Mouse (Mus musculus): ENCODE measurements at regions not wholly inside any gene's neighbourhood (a gene's known extent, or its start where the extent isn't known, plus 50 kb on each side); places are given as distances from the start of the nearest gene placed in this dataset.

DNA sequence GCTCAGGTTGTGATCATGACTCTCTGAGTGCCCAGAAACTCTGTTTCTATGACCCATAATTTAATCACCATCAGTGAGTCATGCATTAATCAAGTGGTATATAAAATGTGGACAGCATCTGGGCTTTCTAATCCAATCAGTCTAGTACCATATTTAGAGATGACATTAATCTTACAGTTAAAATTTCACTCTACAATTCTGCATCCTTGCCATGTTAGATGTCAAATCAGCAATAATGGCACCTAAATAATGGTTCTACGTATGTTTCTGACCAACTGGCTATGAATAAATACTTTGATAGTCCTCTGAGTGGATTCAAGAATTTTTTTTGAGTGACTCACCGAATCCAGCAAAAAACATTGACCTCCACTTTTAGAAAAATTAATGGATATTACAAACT lies 383.0 kb upstream of the Gm12666 start:
- H3K4me1 ChIP-seq, result no peaks in the 10 kb centered on the region
- WGBS, result 87% methylated on average over 2 of the region's 2 CpGs
- no peak overlapping the region for H3K4me3 ChIP-seq
- ATAC-seq (replicated peaks), result no peak
- H3K27ac ChIP-seq (replicated peaks), result no peak overlapping the region
- no peak overlapping the region for H3K9ac ChIP-seq (replicated peaks)
- no peaks in the 10 kb centered on the region for H3K9me3 ChIP-seq
- H3K4me2 ChIP-seq (replicated peaks), result no peak overlapping the region
- H3K36me3 ChIP-seq, result no peaks in the 10 kb centered on the region
- H3K27me3 ChIP-seq, result no peaks in the 10 kb centered on the region

DNA sequence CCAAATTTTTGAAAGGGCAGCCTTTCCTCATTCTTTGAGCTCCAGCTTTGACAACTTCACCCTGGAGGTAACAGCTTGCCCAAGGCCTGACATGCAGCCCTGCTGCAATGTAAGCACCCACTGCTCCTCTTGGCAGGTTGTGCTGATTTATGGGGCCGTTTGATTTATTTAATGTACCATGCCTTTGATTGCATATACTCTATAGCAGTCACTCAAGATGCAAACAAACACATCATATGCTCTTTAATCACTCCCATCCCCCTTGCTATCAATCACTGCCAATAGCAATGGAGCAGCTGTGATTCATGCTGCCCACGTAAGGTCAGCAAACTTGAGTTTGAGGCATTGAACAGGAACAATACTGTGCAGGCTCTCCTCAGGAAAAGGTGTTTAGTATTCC lies 373.8 kb upstream of the Gm12666 start:
- H3K4me1 ChIP-seq, result no peaks in the 10 kb centered on the region
- no peak overlapping the region for H3K4me2 ChIP-seq (replicated peaks)
- no peak for ATAC-seq (replicated peaks)
- H3K36me3 ChIP-seq, result no peaks in the 10 kb centered on the region
- 64% methylated on average over 2 of the region's 2 CpGs for WGBS
- H3K27ac ChIP-seq (replicated peaks), result no peak overlapping the region
- H3K9ac ChIP-seq (replicated peaks), result no peak overlapping the region
- no peaks in the 10 kb centered on the region for H3K27me3 ChIP-seq
- no peak overlapping the region for H3K4me3 ChIP-seq
- H3K9me3 ChIP-seq, result no peaks in the 10 kb centered on the region

DNA sequence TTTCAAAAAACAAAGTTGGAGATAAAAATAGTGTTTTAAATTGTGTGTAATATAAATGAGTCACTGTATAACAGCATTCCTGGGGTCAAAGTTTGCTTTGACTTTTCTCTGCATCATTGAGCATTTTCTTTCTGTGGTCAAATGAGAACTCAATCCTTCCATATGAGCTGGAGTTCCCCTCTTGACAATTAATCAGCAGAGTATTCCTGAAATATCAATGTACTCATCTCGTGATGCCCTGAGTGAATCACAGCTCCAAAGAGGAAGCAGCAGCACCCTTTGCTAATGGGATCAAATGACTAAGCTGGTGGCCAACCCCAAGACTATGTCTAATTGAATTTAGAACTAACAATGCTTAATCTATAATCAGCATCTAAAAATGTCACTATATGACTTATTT lies 363.6 kb upstream of the Gm12666 start:
- Histone ChIP-seq H3K4me2 (replicated peaks) (no peak overlapping the region), H3K36me3 (no peaks in the 10 kb centered on the region), H3K9me3 (no peaks in the 10 kb centered on the region), H3K4me1 (no peaks in the 10 kb centered on the region), H3K27ac (replicated peaks) (no peak overlapping the region), H3K4me3 (no peak overlapping the region), H3K27me3 (no peaks in the 10 kb centered on the region), H3K9ac (replicated peaks) (no peak overlapping the region)
- 79% methylated on average over 1 of the region's 1 CpGs for WGBS
- ATAC-seq (replicated peaks), result no peak

DNA sequence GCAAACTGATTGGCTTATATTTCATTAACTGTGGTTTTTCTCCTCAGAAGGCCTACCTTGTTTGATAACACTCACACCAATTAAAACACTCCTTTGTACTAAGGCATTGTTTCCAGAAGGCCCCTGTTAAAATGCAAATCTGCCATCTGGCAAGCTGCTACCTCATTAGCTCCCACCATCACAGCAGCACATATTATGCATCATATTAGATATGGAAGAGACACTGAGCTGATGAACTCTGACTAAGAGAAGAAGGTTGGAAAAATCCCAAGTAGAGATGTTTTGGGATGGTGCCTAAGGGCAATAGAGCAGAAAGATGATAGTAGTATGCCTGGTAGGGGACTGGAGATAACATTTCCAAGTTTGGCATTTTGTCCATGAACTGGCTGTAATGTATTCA lies 350.5 kb upstream of the Gm12666 start:
- Histone ChIP-seq H3K4me1 (0 out of 2 replicates have a peak, but pooled peaks cover 4% of the 10 kb centered on the region), H3K9me3 (no peaks in the 10 kb centered on the region), H3K4me3 (no peak overlapping the region), H3K9ac (replicated peaks) (no peak overlapping the region), H3K4me2 (replicated peaks) (no peak overlapping the region), H3K27ac (replicated peaks) (no peak overlapping the region), H3K36me3 (no peaks in the 10 kb centered on the region), H3K27me3 (no peaks in the 10 kb centered on the region)
- peak; percentile 92 for ATAC-seq (replicated peaks)

DNA sequence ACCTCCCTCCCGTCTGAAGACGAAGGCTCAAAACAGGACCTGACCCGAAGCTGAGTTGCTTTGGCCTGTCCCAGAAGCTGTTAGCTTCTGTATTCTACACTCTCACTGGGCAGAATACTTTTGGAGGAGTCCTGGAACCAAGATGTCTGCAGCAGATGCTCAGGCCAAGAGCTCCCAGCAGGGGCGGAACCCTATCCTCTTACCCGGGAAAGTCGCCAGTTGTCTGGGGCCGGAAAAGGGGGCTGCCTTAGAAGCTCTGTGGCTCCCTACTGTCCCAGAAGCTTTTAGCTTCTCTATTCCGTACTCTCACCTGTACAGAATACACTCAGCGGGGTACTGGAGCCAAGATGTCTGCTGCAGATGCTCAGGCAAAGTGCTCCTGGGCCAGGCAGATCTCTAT lies 346.7 kb upstream of the Gm12666 start:
- no peak overlapping the region for H3K4me3 ChIP-seq
- 0 out of 2 replicates have a peak, but pooled peaks cover 4% of the 10 kb centered on the region for H3K4me1 ChIP-seq
- H3K27ac ChIP-seq (replicated peaks), result no peak overlapping the region
- H3K9ac ChIP-seq (replicated peaks), result no peak overlapping the region
- no peak for ATAC-seq (replicated peaks)
- H3K9me3 ChIP-seq, result no peaks in the 10 kb centered on the region
- WGBS, result 90% methylated on average over 9 of the region's 9 CpGs
- H3K36me3 ChIP-seq, result no peaks in the 10 kb centered on the region
- no peaks in the 10 kb centered on the region for H3K27me3 ChIP-seq
- no peak overlapping the region for H3K4me2 ChIP-seq (replicated peaks)

DNA sequence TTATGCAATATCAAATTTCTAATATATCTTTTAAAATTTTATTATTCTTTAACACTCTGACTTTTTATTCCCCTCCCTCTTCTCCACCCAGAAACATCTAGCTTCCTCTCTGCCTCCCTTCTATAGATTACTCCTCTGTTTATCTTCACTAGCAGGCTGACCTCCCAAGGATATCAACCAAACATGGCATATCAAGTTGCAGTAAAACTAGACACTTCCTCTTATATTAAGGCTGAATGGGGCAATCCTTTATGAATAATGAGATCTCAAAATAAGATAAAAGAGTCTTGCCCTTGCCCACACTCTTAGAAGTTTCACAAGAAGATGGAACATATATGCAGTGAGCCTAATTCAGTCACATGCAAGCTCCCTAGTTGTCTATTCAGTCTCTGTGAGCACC lies 310.5 kb upstream of the Gm12666 start:
- no peak overlapping the region for H3K27ac ChIP-seq (replicated peaks)
- no peak for ATAC-seq (replicated peaks)
- no peaks in the 10 kb centered on the region for H3K9me3 ChIP-seq
- no peak overlapping the region for H3K4me3 ChIP-seq
- H3K27me3 ChIP-seq, result no peaks in the 10 kb centered on the region
- H3K36me3 ChIP-seq, result no peaks in the 10 kb centered on the region
- H3K4me2 ChIP-seq (replicated peaks), result no peak overlapping the region
- H3K4me1 ChIP-seq, result no peaks in the 10 kb centered on the region
- no peak overlapping the region for H3K9ac ChIP-seq (replicated peaks)

DNA sequence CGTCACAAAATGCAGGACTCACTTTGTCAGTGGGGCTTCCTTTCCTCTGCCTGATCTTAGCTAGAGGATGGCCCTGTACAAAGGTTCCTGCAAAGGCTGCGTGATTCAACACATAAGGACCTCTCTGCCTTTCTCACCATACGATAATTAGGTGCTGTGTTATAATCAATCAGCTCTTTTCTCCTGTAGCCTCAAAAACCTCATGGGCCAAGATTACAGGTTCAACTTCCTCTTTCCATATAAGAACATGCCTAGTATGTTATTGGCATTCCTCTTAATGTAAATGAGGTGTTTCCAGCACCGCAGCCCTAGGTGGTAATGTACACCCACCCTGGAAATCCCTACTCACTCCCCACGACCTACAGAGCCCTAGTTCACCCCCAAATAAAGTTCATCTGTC lies 308.6 kb upstream of the Gm12666 start:
- H3K4me2 ChIP-seq (replicated peaks), result no peak overlapping the region
- no peaks in the 10 kb centered on the region for H3K9me3 ChIP-seq
- no peaks in the 10 kb centered on the region for H3K27me3 ChIP-seq
- H3K27ac ChIP-seq (replicated peaks), result no peak overlapping the region
- ATAC-seq (replicated peaks), result no peak
- WGBS, result 82% methylated on average over 5 of the region's 5 CpGs
- H3K9ac ChIP-seq (replicated peaks), result no peak overlapping the region
- H3K4me3 ChIP-seq, result no peak overlapping the region
- no peaks in the 10 kb centered on the region for H3K36me3 ChIP-seq
- no peaks in the 10 kb centered on the region for H3K4me1 ChIP-seq

DNA sequence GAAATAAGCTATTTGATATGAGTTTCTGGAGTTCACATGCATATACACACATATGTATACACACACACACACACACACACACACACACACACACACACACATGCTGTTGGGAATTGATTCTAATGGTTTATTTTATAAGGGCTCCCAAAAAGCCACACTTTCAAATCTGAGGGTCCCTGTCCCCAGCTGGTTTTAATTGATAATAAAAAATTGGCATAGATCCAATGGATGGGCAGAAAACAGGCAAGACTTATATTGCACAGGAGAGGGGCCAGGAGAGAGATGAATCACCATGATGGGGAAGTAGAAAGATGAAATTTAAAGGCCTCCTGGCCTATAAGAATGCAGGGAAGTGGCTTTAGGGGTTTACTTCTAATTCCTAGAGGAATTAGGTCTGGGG lies 295.1 kb upstream of the Gm12666 start:
- no peaks in the 10 kb centered on the region for H3K36me3 ChIP-seq
- H3K27ac ChIP-seq (replicated peaks), result no peak overlapping the region
- no peaks in the 10 kb centered on the region for H3K9me3 ChIP-seq
- no peak overlapping the region for H3K4me2 ChIP-seq (replicated peaks)
- H3K9ac ChIP-seq (replicated peaks), result no peak overlapping the region
- no peaks in the 10 kb centered on the region for H3K27me3 ChIP-seq
- H3K4me1 ChIP-seq, result no peaks in the 10 kb centered on the region
- no peak for ATAC-seq (replicated peaks)
- no peak overlapping the region for H3K4me3 ChIP-seq

DNA sequence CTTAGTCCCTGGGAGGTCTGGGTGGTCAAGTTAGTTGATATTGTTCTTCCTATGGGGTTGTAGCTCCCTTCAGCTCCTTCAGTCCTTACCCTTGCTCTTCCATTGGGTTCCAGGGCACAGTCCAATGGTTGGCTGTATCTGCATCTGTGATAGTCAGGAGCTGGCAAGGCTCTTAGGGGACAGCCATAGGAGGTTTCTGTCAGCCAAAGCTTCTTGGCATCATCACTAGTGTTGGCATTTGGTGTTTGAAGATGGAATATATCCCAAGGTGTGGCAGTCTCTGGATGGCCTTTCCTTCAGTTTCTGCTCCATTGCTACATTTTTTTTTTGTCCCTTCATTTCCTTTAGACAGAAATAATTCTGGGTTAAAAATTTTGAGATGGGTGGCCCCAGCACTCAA lies 266.6 kb upstream of the Gm12666 start:
- Histone ChIP-seq H3K27me3 (no peaks in the 10 kb centered on the region), H3K27ac (replicated peaks) (no peak overlapping the region), H3K9me3 (no peaks in the 10 kb centered on the region), H3K9ac (replicated peaks) (no peak overlapping the region), H3K4me2 (replicated peaks) (no peak overlapping the region), H3K36me3 (no peaks in the 10 kb centered on the region), H3K4me3 (no peak overlapping the region), H3K4me1 (no peaks in the 10 kb centered on the region)
- no peak for ATAC-seq (replicated peaks)
